Mouse (Mus musculus) midbrain, embryonic 15.5 days (tissue): ENCODE results near the gene Tstd2. TPM values are rescaled to one million over a fixed set of nuclear protein-coding genes. Genes with fewer than 3 reads are reported as not detected.

Source experiments
- ATAC-seq: fragments of 200-750 bp; cut with Nextera tagmentation; replicated peaks from 2 replicates; pipeline ENCODE4 v1.8.0; 2017; ENCODE audit warnings: moderate TSS enrichment
- H3K27ac ChIP-seq: fragments of 300-500 bp; sonication (generic); 2 replicates; pipeline ENCODE4 v1.5.1; 2015; ENCODE audit warnings: mild to moderate bottlenecking, inconsistent platforms
- H3K27me3 ChIP-seq: fragments of 300-500 bp; sonication (generic); replicated peaks from 2 replicates; pipeline ENCODE4 v1.6.1; 2015; ENCODE audit warnings: inconsistent platforms
- H3K36me3 ChIP-seq: fragments of 300-500 bp; sonication (generic); replicated peaks from 2 replicates; pipeline ENCODE4 v1.6.1; 2015; ENCODE audit warnings: inconsistent platforms
- H3K4me1 ChIP-seq: fragments of 300-500 bp; sonication (generic); 2 replicates; pipeline ENCODE4 v1.6.1; 2015; ENCODE audit warnings: inconsistent platforms
- H3K4me2 ChIP-seq: fragments of 300-500 bp; sonication (generic); 2 replicates; pipeline ENCODE4 v1.6.1; 2015; ENCODE audit warnings: inconsistent platforms, mild to moderate bottlenecking, moderate library complexity
- H3K4me3 ChIP-seq: fragments of 300-500 bp; sonication (generic); 2 replicates; pipeline ENCODE4 v1.5.1; 2015; ENCODE audit warnings: mild to moderate bottlenecking, inconsistent platforms
- H3K9ac ChIP-seq: fragments of 300-500 bp; sonication (generic); 2 replicates; pipeline ENCODE4 v1.6.1; 2015; ENCODE audit warnings: mild to moderate bottlenecking, inconsistent platforms
- H3K9me3 ChIP-seq: fragments of 300-500 bp; sonication (generic); 2 replicates; pipeline ENCODE4 v1.6.1; 2016; ENCODE audit warnings: inconsistent platforms
- WGBS: fragments of 180-500 bp; shearing (Covaris S2); methylation state at CpG from one replicate; pipeline ENCODE4 v1.1.7; 2015; ENCODE audit warnings: mixed read lengths; 5-methylcytosine and 5-hydroxymethylcytosine counted together
- polyA plus RNA-seq: library from polyadenylated mRNA; unstranded; fragments of >200 nt; fragmentation: Nextera tagmentation; extraction: Ambion mirVana; gene quantifications from 2 replicates; pipeline ENCODE4 v1.2.1, GENCODE M21; 2015

The Tstd2 gene
- polyA plus RNA-seq, 1 experiment from 2014 or later, result 33.9 TPM

DNA sequence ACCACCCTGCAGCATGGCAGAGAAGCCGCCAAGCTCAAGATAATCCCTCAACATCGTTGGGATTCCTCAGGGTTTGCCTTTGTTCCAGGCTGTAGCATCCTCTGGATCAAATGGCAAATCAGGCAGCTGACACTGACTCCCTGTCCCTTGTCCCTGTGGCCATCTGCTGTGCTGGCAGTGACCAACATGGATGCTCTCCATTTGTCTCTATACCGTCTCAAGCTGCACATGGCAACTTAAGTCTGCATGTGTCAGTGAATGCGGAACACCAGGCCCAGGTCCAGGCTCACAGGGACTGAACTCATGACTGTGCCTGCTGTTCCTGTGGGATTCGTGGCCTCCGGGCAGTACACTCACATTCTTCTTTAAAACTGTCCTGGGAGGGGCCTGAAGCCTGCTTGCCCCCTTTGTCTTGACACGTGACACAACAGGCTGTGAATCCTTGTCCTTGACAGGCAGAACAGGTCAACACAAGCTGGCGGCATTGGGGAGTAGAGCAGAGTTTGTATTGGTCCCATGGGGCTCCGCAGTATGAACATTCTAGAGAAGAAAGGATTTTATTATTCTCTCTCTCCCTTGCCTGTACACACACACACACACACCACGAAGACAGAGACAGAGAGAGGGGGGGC, 21.8 kb downstream of the Tstd2 start:
- H3K27ac ChIP-seq, result no peak overlapping the region
- WGBS, result 73% methylated on average over 10 of the region's 10 CpGs
- H3K4me1 ChIP-seq, result no peaks in the 10 kb centered on the region
- no peak for ATAC-seq
- no peak overlapping the region for H3K4me3 ChIP-seq
- peaks cover 48% of the 10 kb centered on the region for H3K36me3 ChIP-seq
- H3K27me3 ChIP-seq, result no peaks in the 10 kb centered on the region
- H3K4me2 ChIP-seq, result no peak overlapping the region
- no peaks in the 10 kb centered on the region for H3K9me3 ChIP-seq
- no peak overlapping the region for H3K9ac ChIP-seq

DNA sequence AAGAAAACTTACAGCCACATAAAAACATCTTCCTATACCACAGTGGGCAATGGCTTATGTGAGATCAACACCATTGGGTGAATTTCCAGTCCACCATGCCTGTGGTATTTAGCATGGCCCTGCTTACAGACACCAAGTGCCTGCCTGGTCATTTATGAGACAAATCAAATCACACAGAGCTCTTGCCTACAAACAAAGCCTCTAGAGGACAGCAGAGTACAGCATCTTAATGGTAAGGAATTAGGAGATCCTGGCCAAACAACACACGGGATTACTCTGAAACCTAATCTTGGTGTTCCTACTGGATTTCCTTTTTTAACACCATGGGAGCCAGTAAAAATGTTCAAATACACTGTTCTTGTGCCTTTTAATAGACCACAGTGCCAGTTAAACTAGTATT, 23.2 kb downstream of the Tstd2 start:
- no peak overlapping the region for H3K4me2 ChIP-seq
- H3K27ac ChIP-seq, result no peak overlapping the region
- H3K27me3 ChIP-seq, result no peaks in the 10 kb centered on the region
- WGBS, result 75% methylated on average over 1 of the region's 1 CpGs
- no peak overlapping the region for H3K9ac ChIP-seq
- H3K36me3 ChIP-seq, result peaks cover 48% of the 10 kb centered on the region
- ATAC-seq, result no peak
- H3K4me3 ChIP-seq, result no peak overlapping the region
- no peaks in the 10 kb centered on the region for H3K4me1 ChIP-seq
- H3K9me3 ChIP-seq, result no peaks in the 10 kb centered on the region

DNA sequence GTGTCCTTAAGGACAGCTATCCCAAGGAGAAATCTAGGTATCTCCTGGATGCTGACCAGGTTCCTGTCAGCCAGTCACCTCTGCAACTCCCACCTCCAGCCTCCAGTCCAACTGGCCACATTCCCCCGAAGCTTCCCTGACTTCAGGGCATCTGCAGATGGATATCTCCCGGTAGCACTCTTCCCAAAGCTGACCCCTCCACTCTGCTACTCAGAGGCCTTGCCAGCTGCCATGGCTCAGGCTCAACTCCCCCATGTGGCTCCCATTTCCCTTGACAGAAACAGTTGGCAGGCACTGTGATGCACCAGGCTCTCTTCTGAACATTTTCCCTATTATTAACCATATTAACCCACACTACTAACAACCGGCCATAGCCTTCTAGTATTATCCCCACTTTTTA, 27.1 kb downstream of the Tstd2 start:
- H3K36me3 ChIP-seq, result peaks cover 14% of the 10 kb centered on the region
- WGBS, result 89% methylated on average over 3 of the region's 3 CpGs
- ATAC-seq, result no peak
- H3K9ac ChIP-seq, result no peak overlapping the region
- no peaks in the 10 kb centered on the region for H3K27me3 ChIP-seq
- H3K4me3 ChIP-seq, result no peak overlapping the region
- no peak overlapping the region for H3K4me2 ChIP-seq
- H3K4me1 ChIP-seq, result no peaks in the 10 kb centered on the region
- H3K9me3 ChIP-seq, result no peaks in the 10 kb centered on the region
- no peak overlapping the region for H3K27ac ChIP-seq

- no peak overlapping the region for H3K4me2 ChIP-seq
- H3K36me3 ChIP-seq, result 0 out of 2 replicates have a peak, but pooled peaks cover 5% of the 10 kb centered on the region
- ATAC-seq, result no peak
- no peaks in the 10 kb centered on the region for H3K4me1 ChIP-seq
- H3K27ac ChIP-seq, result no peak overlapping the region
- H3K4me3 ChIP-seq, result no peak overlapping the region
- 94% methylated on average over 8 of the region's 8 CpGs for WGBS
- no peak overlapping the region for H3K9ac ChIP-seq
- no peaks in the 10 kb centered on the region for H3K27me3 ChIP-seq
- H3K9me3 ChIP-seq, result no peaks in the 10 kb centered on the region
These were observed 28.4 kb downstream of the Tstd2 start for GRCm38 (mm10) chr4:46110084-46110483.

- Histone ChIP-seq H3K4me2 (no peak overlapping the region), H3K36me3 (no peaks in the 10 kb centered on the region), H3K27ac (no peak overlapping the region), H3K27me3 (no peaks in the 10 kb centered on the region), H3K4me3 (no peak overlapping the region), H3K4me1 (no peaks in the 10 kb centered on the region), H3K9ac (no peak overlapping the region), H3K9me3 (no peaks in the 10 kb centered on the region)
- ATAC-seq, result no peak
- WGBS, result 97% methylated on average over 10 of the region's 10 CpGs
These were observed 36.3 kb downstream of the Tstd2 start for GRCm38 (mm10) chr4:46102078-46102769.

- no peak for ATAC-seq
- no peaks in the 10 kb centered on the region for H3K27me3 ChIP-seq
- 33% methylated on average over 14 of the region's 14 CpGs for WGBS
These were observed 37.2 kb downstream of the Tstd2 start for GRCm38 (mm10) chr4:46101211-46101711.

GRCm38 (mm10) chr4:46100539-46100938, 38.0 kb downstream of the Tstd2 start:
- Histone ChIP-seq H3K27ac (no peak overlapping the region), H3K4me1 (no peaks in the 10 kb centered on the region), H3K27me3 (no peaks in the 10 kb centered on the region), H3K9me3 (no peaks in the 10 kb centered on the region), H3K4me3 (no peak overlapping the region), H3K4me2 (no peak overlapping the region), H3K9ac (no peak overlapping the region), H3K36me3 (no peaks in the 10 kb centered on the region)
- ATAC-seq, result no peak
- 84% methylated on average over 7 of the region's 7 CpGs for WGBS

More at GRCm38 (mm10) chr4:46101211-46101711, 37.2 kb downstream of the Tstd2 start:
- H3K9ac ChIP-seq, result no peak overlapping the region
- no peaks in the 10 kb centered on the region for H3K4me1 ChIP-seq
- H3K36me3 ChIP-seq, result no peaks in the 10 kb centered on the region
- no peak overlapping the region for H3K4me3 ChIP-seq
- no peak overlapping the region for H3K4me2 ChIP-seq
- H3K9me3 ChIP-seq, result no peaks in the 10 kb centered on the region
- no peak overlapping the region for H3K27ac ChIP-seq

DNA sequence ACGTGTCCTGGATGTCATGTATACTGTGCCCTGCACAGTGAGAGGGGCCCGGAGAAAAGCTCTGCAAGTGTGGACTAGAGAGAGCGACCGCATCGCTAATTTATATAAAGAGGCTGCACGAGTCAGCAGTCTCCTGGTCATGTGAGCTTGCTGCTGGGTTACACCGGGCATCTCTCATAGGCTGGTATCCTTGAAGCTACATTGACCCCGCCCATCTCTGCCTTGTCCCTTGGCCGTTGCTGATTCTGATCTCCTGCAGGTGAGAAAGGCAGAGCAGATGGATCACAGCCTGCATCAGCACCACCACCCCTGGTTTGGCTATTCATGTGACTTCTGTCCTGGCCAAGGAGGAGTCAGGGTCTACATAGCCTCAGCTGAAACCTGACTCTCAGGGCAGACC, 39.4 kb downstream of the Tstd2 start:
- no peak overlapping the region for H3K4me3 ChIP-seq
- 79% methylated on average over 9 of the region's 9 CpGs for WGBS
- no peaks in the 10 kb centered on the region; the same call in 1 of the 2 replicates for H3K4me1 ChIP-seq
- no peak overlapping the region for H3K4me2 ChIP-seq
- H3K36me3 ChIP-seq, result no peaks in the 10 kb centered on the region
- no peak for ATAC-seq
- H3K27ac ChIP-seq, result no peak overlapping the region
- no peaks in the 10 kb centered on the region for H3K9me3 ChIP-seq
- H3K9ac ChIP-seq, result no peak overlapping the region
- no peaks in the 10 kb centered on the region for H3K27me3 ChIP-seq

- WGBS, result 95% methylated on average over 2 of the region's 2 CpGs
These were observed 40.9 kb downstream of the Tstd2 start for GRCm38 (mm10) chr4:46097591-46097990.

DNA sequence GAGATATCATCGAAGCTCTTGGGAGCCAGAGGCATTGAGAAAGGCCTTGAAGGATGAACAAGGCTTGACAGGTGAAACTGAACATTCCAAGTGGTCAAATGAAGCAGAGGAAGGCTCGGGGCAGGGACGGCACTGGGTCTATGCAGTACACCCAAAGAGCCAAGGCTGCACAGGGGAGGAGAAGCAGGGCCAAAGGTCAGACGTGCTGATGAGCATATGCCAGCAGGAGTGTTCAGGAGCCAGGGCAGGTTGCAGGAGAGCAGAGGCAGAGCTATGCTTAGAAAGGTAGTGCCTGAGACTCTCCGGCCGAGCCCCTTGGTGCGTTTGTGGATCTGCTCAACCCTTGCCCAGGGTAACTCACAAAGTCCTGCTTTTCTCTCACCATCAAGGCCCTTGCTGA, 41.9 kb downstream of the Tstd2 start:
- Histone ChIP-seq H3K9me3 (no peaks in the 10 kb centered on the region), H3K4me1 (no peaks in the 10 kb centered on the region; the same call in 1 of the 2 replicates), H3K27me3 (no peaks in the 10 kb centered on the region), H3K4me3 (no peak overlapping the region), H3K4me2 (no peak overlapping the region), H3K9ac (no peak overlapping the region), H3K36me3 (no peaks in the 10 kb centered on the region), H3K27ac (no peak overlapping the region)
- WGBS, result 95% methylated on average over 7 of the region's 7 CpGs
- ATAC-seq, result no peak

More at GRCm38 (mm10) chr4:46097591-46097990, 40.9 kb downstream of the Tstd2 start:
- Histone ChIP-seq H3K9ac (no peak overlapping the region), H3K4me1 (no peaks in the 10 kb centered on the region; the same call in 1 of the 2 replicates), H3K4me3 (no peak overlapping the region), H3K4me2 (no peak overlapping the region), H3K36me3 (no peaks in the 10 kb centered on the region), H3K27me3 (no peaks in the 10 kb centered on the region), H3K27ac (no peak overlapping the region), H3K9me3 (no peaks in the 10 kb centered on the region)
- no peak for ATAC-seq

GRCm38 (mm10) chr4:46095826-46096159, 42.7 kb downstream of the Tstd2 start:
- no peak overlapping the region for H3K9ac ChIP-seq
- no peak for ATAC-seq
- no peak overlapping the region for H3K27ac ChIP-seq
- no peaks in the 10 kb centered on the region; the same call in 1 of the 2 replicates for H3K4me1 ChIP-seq
- H3K4me3 ChIP-seq, result no peak overlapping the region
- no peaks in the 10 kb centered on the region for H3K9me3 ChIP-seq
- no peaks in the 10 kb centered on the region for H3K27me3 ChIP-seq
- 94% methylated on average over 3 of the region's 3 CpGs for WGBS
- no peaks in the 10 kb centered on the region for H3K36me3 ChIP-seq
- H3K4me2 ChIP-seq, result no peak overlapping the region

DNA sequence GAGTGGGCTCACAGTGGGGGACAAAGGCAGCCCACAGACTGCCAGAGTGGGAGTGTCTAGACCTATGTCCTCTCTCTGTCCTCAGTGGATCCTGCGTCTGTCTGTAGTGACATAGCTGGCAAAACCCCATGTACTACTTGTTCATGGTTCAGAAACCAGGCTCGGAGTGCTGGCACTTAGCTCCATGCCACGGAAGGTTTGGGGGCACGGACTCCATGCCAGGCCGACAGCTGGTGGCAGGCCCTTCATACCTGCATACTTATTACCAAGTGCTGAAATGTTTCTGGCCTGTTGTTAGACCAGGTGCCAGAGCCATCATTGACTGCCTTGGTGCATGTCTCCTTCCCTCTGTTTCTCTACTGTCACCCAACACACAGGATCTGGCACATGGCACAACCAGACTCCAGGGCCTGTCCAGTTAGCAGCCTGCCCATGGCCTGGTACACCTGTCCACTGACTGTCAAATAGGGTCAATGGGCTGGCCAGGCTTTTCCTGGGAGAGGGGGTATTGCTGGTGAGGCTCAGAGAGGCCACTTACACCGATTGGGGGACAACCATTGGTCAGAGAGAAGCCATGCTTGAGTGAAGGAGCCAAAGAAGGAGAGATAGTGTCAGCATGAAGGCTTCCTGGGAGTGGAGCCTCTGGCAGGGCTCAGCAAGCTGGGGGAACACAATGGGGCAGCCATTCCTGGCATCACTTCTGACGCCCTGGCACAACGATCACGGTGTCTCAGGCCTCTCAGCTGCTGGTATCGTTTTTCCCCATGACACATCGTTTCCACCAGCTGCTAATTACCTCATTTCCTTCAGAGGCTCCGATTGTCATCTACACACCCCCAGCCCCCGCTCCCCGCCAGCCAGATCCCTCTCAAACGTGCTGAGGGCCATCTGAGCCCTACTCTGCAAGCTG, 43.3 kb downstream of the Tstd2 start:
- no peaks in the 10 kb centered on the region; the same call in 1 of the 2 replicates for H3K4me1 ChIP-seq
- H3K9ac ChIP-seq, result no peak overlapping the region
- H3K4me2 ChIP-seq, result no peak overlapping the region
- ATAC-seq, result no peak
- no peak overlapping the region for H3K27ac ChIP-seq
- H3K4me3 ChIP-seq, result no peak overlapping the region
- no peaks in the 10 kb centered on the region for H3K27me3 ChIP-seq
- WGBS, result 63% methylated on average over 15 of the region's 15 CpGs
- H3K36me3 ChIP-seq, result no peaks in the 10 kb centered on the region
- H3K9me3 ChIP-seq, result no peaks in the 10 kb centered on the region
